Mouse (Mus musculus) limb, embryonic 13.5 days (tissue): ENCODE data around the gene Gm1043. TPM values are rescaled to one million over a fixed set of nuclear protein-coding genes. Genes with fewer than 3 reads are reported as not detected.
A peak's percentile ranks its signal among the peaks of the same experiment; 100 is the strongest.

ENCODE experiments used
- ATAC-seq: fragments of 200-750 bp; cut with Nextera tagmentation; 2 replicates; pipeline ENCODE4 v1.8.0; 2017; ENCODE audit warnings: low read depth, moderate number of reproducible peaks, moderate TSS enrichment; ENCODE audit not compliant: low FRiP score
- H3K27ac ChIP-seq: fragments of 300-500 bp; sonication (generic); 2 replicates; pipeline ENCODE4 v1.5.1; 2015; ENCODE audit warnings: inconsistent platforms, mild to moderate bottlenecking, moderate library complexity
- H3K27me3 ChIP-seq: fragments of 300-500 bp; sonication (generic); 2 replicates; pipeline ENCODE4 v1.6.1; 2015; ENCODE audit warnings: mild to moderate bottlenecking, inconsistent platforms
- H3K36me3 ChIP-seq: fragments of 300-500 bp; sonication (generic); 2 replicates; pipeline ENCODE4 v1.6.1; 2015; ENCODE audit warnings: inconsistent platforms, mild to moderate bottlenecking, moderate library complexity
- H3K4me1 ChIP-seq: fragments of 300-500 bp; sonication (generic); 2 replicates; pipeline ENCODE4 v1.6.1; 2015; ENCODE audit warnings: inconsistent platforms
- H3K4me2 ChIP-seq: fragments of 300-500 bp; sonication (generic); replicated peaks from 2 replicates; pipeline ENCODE4 v1.6.1; 2015; ENCODE audit warnings: inconsistent platforms, mild to moderate bottlenecking, moderate library complexity
- H3K4me3 ChIP-seq: fragments of 300-500 bp; sonication (generic); 2 replicates; pipeline ENCODE4 v1.5.1; 2015; ENCODE audit warnings: moderate library complexity, mild to moderate bottlenecking, inconsistent platforms
- H3K9ac ChIP-seq: fragments of 300-500 bp; sonication (generic); 2 replicates; pipeline ENCODE4 v1.6.1; 2015; ENCODE audit warnings: mild to moderate bottlenecking, inconsistent platforms
- H3K9me3 ChIP-seq: fragments of 300-500 bp; sonication (generic); 2 replicates; pipeline ENCODE4 v1.6.1; 2016; ENCODE audit warnings: inconsistent platforms
- WGBS: fragments of 180-500 bp; shearing (Covaris S2); methylation state at CpG from one replicate; pipeline ENCODE4 v1.1.7; 2015; 5-methylcytosine and 5-hydroxymethylcytosine counted together
- polyA plus RNA-seq: library from polyadenylated mRNA; unstranded; fragments of >200 nt; fragmentation: Nextera tagmentation; extraction: Ambion mirVana; gene quantifications from 2 replicates; pipeline ENCODE4 v1.2.1, GENCODE M21; 2015

The Gm1043 gene
- polyA plus RNA-seq, 1 experiment from 2014 or later: 0.06 TPM

DNA sequence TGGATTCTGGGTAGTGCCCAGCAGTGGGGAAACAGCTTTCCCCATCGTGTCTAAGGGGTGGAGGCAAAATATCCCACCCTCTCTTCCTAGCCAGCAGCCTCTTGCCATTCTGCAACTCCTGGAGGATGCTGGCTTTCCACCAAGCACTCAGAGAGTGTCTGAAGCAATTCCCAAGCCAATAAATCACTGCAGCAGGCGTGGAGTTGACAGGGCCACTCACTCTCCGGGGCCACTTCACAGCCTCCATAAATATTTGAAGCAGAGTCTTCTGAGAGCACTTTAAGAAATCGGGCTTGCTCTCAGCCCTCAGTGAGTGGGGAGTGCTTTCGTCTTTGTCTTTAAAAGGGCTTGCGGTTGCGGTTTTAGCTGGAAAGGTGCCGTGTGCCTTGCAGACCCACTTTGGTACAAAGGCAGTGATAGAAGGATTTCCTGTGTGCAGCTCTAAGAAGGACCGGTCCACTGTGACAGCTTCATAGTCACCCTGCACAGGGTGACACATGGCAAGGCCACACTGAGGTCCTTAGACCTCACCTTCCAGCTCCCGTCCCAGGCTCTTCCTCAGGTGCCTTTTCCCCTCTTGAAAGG is 111.6 kb downstream of the Gm1043 start:
- H3K9ac ChIP-seq: no peak overlapping the region
- WGBS: 20% methylated on average over 10 of the region's 10 CpGs
- no peaks in the 10 kb centered on the region for H3K36me3 ChIP-seq
- H3K27me3 ChIP-seq: peaks cover 24% of the 10 kb centered on the region
- peaks cover 35% of the 10 kb centered on the region for H3K4me1 ChIP-seq
- H3K9me3 ChIP-seq: no peaks in the 10 kb centered on the region
- H3K4me3 ChIP-seq: no peak overlapping the region
- ATAC-seq: no peak
- peak overlapping the region; percentile 12; the same call in 1 of the 2 replicates for H3K4me2 ChIP-seq
- H3K27ac ChIP-seq: no peak overlapping the region

DNA sequence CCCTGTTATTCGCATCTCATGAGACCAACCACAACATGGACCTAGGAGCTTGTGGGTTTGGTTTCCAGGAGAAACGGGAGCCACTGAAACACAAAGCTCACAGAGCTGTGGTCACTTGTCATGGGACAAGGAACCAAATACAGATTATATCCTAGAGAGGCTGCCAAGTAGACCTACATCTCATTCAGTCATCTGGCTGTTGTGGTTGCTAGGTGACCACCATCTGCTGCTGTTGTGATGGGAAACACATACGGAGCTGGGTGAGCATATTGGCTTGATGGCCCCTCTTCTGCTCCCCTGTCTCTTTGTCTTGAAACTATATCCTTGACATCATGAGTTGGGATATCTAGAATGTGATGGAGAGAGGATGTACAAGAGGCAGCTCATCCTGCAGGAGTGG is 112.3 kb downstream of the Gm1043 start:
- H3K36me3 ChIP-seq: no peaks in the 10 kb centered on the region

DNA sequence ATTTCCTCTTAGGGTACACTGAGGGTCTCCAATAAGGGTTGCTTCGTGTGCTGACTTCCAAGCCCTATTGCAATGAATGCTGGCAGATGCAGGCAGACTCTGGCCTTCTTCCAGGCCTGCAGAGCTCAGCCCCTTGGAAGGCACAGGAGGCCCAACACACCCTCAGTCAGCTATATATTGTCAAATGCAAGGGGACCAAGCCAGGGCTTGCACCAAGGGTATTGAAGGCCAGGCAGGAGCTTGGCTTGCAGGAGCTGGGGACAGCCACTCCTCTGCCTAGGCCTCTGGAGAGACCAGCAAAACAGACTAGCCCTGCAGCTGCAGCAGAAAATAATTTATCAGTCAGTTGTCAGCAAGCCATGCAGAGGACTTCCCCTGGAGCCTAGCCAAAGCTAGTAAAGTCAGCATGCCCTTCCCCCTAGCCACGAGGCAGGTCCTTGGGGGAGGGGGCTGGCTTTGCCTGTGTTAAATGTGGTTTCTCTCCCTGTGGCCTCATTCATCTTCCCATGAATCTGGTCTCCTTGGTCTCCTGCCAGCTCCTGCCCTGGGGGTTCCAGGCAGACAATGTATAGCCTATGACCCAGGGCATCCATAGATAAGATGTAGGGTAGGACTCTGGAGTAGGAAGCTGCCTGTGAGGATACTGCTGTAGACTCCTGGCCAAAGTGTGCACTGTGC is 113.0 kb downstream of the Gm1043 start:
- Histone ChIP-seq H3K36me3 (no peaks in the 10 kb centered on the region), H3K4me2 (0 out of 2 replicates have a peak overlapping the region, but pooled peaks have one; percentile 2), H3K4me3 (no peak overlapping the region), H3K27me3 (peaks cover 24% of the 10 kb centered on the region), H3K9me3 (no peaks in the 10 kb centered on the region), H3K9ac (no peak overlapping the region), H3K4me1 (peaks cover 35% of the 10 kb centered on the region), H3K27ac (peak overlapping the region; percentile 12; the same call in 1 of the 2 replicates)
- peak; percentile 62 for ATAC-seq
- WGBS: 13% methylated on average over 2 of the region's 2 CpGs

More for the DNA sequence above, 112.3 kb downstream of the Gm1043 start:
- 60% methylated on average over 3 of the region's 3 CpGs for WGBS
- ATAC-seq: no peak
- no peak overlapping the region; the same call in 1 of the 2 replicates for H3K4me2 ChIP-seq
- no peak overlapping the region for H3K4me3 ChIP-seq
- H3K9ac ChIP-seq: no peak overlapping the region
- peaks cover 35% of the 10 kb centered on the region for H3K4me1 ChIP-seq
- peaks cover 24% of the 10 kb centered on the region for H3K27me3 ChIP-seq
- no peaks in the 10 kb centered on the region for H3K9me3 ChIP-seq
- H3K27ac ChIP-seq: no peak overlapping the region

DNA sequence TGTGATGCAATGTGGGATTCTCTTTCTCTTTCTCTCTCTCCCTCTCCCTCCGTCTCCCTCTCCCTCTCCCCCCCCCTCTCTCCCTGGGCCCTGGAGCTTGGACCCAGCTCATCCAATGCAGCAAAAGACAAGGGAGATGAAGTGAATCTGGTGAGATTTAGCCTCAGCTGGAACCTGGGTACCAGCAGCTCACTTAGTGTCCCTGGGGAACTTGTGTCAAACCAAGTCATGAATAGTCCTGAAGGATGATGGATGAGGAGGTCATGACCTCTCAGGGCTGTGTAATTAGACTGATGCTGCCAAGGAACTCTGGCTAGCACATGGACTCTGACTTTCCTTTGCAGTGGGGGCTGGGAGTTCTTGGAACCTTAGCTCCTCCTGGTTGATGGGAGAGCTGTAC is 117.1 kb downstream of the Gm1043 start:
- 20% methylated on average over 1 of the region's 1 CpGs for WGBS
- peaks cover 18% of the 10 kb centered on the region for H3K27me3 ChIP-seq
- H3K4me3 ChIP-seq: no peak overlapping the region
- H3K9ac ChIP-seq: no peak overlapping the region
- H3K4me1 ChIP-seq: peaks cover 23% of the 10 kb centered on the region
- H3K9me3 ChIP-seq: no peaks in the 10 kb centered on the region
- no peaks in the 10 kb centered on the region for H3K36me3 ChIP-seq
- H3K4me2 ChIP-seq: no peak overlapping the region
- ATAC-seq: no peak
- no peak overlapping the region for H3K27ac ChIP-seq

DNA sequence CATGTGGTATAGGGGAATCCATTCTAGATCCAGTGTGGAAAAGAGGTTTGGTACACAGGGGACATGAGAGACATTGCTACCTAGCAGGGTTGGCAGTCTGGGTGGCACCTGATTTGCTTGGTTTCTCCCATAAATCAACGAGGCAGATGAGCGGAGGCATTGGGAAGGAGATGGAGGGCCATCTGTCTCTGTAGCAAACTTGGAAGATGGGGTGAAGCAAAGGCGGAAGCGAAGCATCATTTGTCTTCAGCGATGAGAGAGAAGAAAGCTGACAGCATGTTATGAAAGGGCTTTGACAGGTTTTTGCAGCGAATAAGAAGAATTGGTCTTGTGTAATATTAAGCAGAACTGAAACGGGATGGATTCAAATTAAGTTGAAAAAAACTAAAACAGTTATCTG is 119.7 kb downstream of the Gm1043 start:
- WGBS: 86% methylated on average over 7 of the region's 7 CpGs
- Histone ChIP-seq H3K36me3 (no peaks in the 10 kb centered on the region), H3K4me2 (no peak overlapping the region), H3K9ac (no peak overlapping the region), H3K4me1 (0 out of 2 replicates have a peak, but pooled peaks cover 2% of the 10 kb centered on the region), H3K27me3 (peaks cover 15% of the 10 kb centered on the region), H3K9me3 (0 out of 2 replicates have a peak, but pooled peaks cover 6% of the 10 kb centered on the region), H3K27ac (no peak overlapping the region), H3K4me3 (no peak overlapping the region)
- no peak for ATAC-seq

DNA sequence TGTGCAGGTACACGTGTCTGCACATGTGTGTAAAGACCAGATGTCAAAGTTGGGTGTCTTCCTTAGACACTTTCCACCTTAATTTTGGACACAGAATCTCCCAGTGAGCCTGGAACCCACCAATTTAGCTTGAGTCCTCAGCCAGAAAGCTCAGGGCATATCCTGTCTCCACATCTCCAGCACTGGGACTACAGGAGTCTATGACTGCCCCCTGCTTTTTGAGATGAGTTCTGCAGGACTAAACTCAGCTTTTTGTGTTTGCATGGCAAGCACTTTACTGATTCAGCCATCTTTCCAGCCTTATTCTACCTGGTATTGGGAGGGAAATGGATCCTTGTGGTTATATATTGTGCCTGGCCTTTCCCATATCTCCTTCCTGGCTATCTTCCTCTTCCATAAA is 120.2 kb downstream of the Gm1043 start:
- 0 out of 2 replicates have a peak, but pooled peaks cover 6% of the 10 kb centered on the region for H3K9me3 ChIP-seq
- H3K4me2 ChIP-seq: no peak overlapping the region
- 90% methylated on average over 1 of the region's 1 CpGs for WGBS
- H3K27ac ChIP-seq: no peak overlapping the region
- no peak overlapping the region for H3K4me3 ChIP-seq
- no peak for ATAC-seq
- H3K27me3 ChIP-seq: peaks cover 13% of the 10 kb centered on the region
- 0 out of 2 replicates have a peak, but pooled peaks cover 2% of the 10 kb centered on the region for H3K4me1 ChIP-seq
- no peak overlapping the region for H3K9ac ChIP-seq
- no peaks in the 10 kb centered on the region for H3K36me3 ChIP-seq

DNA sequence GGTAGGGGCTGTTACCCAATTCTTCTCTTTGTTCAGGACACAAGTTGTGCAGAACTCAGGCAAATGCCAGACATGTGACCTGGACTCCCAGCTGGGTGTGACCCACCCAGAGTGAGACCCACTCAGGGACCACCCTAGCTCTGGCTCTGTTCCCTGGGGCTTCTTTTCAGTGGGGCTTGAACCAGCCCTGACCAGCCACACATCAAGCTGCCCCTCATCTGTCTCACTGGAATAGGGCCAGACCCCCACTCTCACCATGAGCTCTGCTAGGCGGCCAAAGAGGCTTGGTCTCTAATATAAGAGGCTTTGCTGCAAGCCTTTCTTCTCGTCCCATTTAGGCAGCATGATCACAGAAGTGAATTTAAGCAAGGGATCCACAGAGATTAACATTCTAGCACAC is 121.2 kb downstream of the Gm1043 start:
- 0 out of 2 replicates have a peak, but pooled peaks cover 2% of the 10 kb centered on the region for H3K4me1 ChIP-seq
- H3K27ac ChIP-seq: no peak overlapping the region
- no peak overlapping the region for H3K9ac ChIP-seq
- H3K36me3 ChIP-seq: no peaks in the 10 kb centered on the region
- peaks cover 13% of the 10 kb centered on the region for H3K27me3 ChIP-seq
- no peak overlapping the region for H3K4me3 ChIP-seq
- WGBS: 70% methylated on average over 2 of the region's 2 CpGs
- H3K9me3 ChIP-seq: 0 out of 2 replicates have a peak, but pooled peaks cover 6% of the 10 kb centered on the region
- H3K4me2 ChIP-seq: no peak overlapping the region
- ATAC-seq: no peak

DNA sequence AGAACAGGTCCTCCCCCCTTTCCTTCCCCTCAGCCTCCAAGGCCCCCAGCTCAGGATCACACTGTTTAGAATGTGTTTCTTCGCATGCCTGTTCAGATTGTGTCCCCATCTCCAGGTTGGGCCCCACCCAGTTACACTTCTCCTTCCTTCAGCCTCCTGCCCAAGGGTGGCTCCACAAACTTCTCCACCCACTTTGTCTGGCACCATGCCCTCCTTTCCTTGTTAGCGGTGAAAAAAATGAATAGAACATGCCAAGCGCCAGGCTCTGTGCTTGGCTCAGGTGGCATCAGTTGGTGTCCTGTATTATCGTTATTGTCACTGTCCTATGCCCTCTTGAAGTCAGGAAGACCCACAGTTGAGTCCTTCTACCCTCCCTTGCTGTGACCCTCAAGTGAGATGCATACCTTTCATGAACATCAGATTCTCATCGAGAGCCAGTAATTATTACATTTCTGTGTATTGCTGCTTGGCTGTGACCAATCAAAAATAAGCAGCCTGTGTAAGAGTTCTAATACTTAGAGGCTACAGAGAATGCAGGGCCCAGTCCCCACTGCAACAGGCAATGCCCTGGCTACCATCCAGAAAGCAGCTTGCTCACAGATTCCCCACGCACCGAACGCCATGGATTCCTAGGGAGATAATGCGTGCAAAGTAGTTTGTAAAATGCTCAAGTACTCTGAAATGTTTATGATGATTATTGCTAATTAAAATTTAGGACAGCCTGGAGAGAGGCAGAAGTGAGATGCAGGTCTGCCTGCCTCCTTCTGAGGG is 128.0 kb downstream of the Gm1043 start:
- no peak overlapping the region for H3K4me2 ChIP-seq
- H3K27ac ChIP-seq: no peak overlapping the region
- 0 out of 2 replicates have a peak, but pooled peaks cover 2% of the 10 kb centered on the region for H3K4me1 ChIP-seq
- H3K27me3 ChIP-seq: peaks cover 9% of the 10 kb centered on the region; the same call in 1 of the 2 replicates
- H3K4me3 ChIP-seq: no peak overlapping the region
- 80% methylated on average over 9 of the region's 9 CpGs for WGBS
- no peaks in the 10 kb centered on the region for H3K36me3 ChIP-seq
- ATAC-seq: no peak
- H3K9me3 ChIP-seq: 0 out of 2 replicates have a peak, but pooled peaks cover 5% of the 10 kb centered on the region
- no peak overlapping the region for H3K9ac ChIP-seq

DNA sequence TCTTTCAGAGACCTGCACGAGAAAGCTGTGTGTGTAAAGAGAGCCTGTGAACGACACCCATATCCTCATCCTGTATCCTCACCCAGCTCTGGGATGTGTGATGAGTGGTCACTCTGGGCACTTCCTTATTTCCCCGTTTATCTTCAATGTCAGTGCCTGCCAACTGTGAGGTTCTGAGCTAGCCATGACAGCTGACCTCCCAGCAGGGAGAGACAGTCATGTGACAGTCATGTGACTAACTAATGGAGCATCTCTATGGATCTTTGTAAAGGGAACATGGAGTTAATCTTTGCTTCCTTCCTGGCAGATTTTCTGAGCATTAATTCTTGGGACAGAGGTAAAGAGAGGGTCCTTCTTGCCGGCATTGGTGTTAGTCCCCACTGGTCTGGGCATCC is 128.5 kb downstream of the Gm1043 start:
- H3K36me3 ChIP-seq: no peaks in the 10 kb centered on the region
- H3K4me3 ChIP-seq: no peak overlapping the region
- no peaks in the 10 kb centered on the region for H3K9me3 ChIP-seq
- WGBS: 73% methylated on average over 4 of the region's 4 CpGs
- H3K9ac ChIP-seq: no peak overlapping the region
- 0 out of 2 replicates have a peak, but pooled peaks cover 2% of the 10 kb centered on the region for H3K4me1 ChIP-seq
- ATAC-seq: no peak
- H3K27me3 ChIP-seq: peaks cover 9% of the 10 kb centered on the region; the same call in 1 of the 2 replicates
- H3K4me2 ChIP-seq: no peak overlapping the region
- no peak overlapping the region for H3K27ac ChIP-seq

DNA sequence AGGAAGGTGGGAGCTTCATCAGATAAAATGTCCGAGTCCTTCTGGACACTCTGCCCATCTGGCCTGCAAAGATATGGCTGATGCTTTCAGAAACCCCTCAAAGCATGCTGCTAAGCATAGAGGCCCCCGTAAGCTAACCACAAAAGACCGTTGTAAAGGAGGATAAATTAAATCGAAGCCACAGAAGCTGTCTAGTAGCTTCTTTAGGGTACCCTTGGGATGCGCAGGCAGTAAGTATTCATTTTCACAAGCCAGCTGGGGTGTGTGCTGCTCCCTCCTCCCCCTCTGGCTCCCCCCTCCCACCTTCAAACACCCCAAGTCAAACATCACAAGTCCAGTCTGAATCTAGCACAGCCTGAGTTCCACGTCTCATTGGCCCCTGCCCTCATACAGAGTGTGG is 129.4 kb downstream of the Gm1043 start:
- H3K9me3 ChIP-seq: no peaks in the 10 kb centered on the region
- H3K27me3 ChIP-seq: peaks cover 9% of the 10 kb centered on the region; the same call in 1 of the 2 replicates
- 69% methylated on average over 6 of the region's 6 CpGs for WGBS
- H3K4me1 ChIP-seq: 0 out of 2 replicates have a peak, but pooled peaks cover 2% of the 10 kb centered on the region
- ATAC-seq: no peak
- no peak overlapping the region for H3K4me3 ChIP-seq
- no peak overlapping the region for H3K4me2 ChIP-seq
- no peaks in the 10 kb centered on the region for H3K36me3 ChIP-seq
- H3K9ac ChIP-seq: no peak overlapping the region
- no peak overlapping the region for H3K27ac ChIP-seq

DNA sequence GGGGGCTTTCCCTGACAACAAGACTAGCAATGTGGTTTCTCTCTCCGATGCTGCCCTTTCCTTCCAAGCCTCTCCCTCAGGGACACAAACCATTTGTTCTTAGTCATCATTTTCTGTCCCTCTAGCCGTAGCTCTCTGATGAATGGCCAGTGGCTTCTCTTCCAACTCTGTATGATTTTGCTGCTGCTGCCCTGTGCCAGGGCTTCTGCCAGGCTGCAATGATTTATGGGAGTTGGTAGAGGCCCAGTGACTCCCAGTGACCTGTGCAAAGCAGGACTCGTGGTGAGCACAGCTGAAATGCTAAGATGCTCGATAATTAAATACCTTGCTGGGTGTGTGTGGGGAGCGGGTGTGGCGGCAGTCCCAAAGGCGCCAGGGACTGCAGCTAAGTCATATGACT is 130.1 kb downstream of the Gm1043 start:
- 89% methylated on average over 7 of the region's 7 CpGs for WGBS
- H3K4me2 ChIP-seq: no peak overlapping the region
- peaks cover 7% of the 10 kb centered on the region; the same call in 1 of the 2 replicates for H3K27me3 ChIP-seq
- no peaks in the 10 kb centered on the region for H3K9me3 ChIP-seq
- no peak overlapping the region for H3K27ac ChIP-seq
- H3K4me1 ChIP-seq: no peaks in the 10 kb centered on the region
- H3K4me3 ChIP-seq: no peak overlapping the region
- no peaks in the 10 kb centered on the region for H3K36me3 ChIP-seq
- ATAC-seq: no peak
- no peak overlapping the region for H3K9ac ChIP-seq

DNA sequence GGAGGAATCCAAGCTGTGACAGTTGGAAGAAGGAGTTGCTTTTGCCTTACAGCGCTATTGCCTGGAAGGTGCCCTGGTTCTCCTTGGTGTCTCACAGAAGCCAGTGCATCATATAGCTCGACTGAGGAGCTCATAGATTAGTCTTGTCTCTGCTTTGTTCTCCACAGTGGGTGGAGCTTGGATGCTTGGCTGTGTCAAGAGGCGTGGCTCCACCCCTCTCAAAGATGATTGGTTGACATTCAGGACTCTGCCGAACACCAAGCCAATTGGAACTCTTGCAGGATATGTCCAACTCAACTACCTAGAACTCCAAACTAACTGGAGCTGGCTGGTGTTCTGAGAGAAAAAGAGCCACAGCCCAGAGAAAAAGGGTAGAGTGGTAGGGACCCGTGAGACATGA is 134.4 kb downstream of the Gm1043 start:
- 47% methylated on average over 5 of the region's 5 CpGs for WGBS
- Histone ChIP-seq H3K9ac (no peak overlapping the region), H3K4me2 (no peak overlapping the region), H3K36me3 (no peaks in the 10 kb centered on the region), H3K27me3 (peaks cover 3% of the 10 kb centered on the region; the same call in 1 of the 2 replicates), H3K27ac (no peak overlapping the region), H3K9me3 (no peaks in the 10 kb centered on the region), H3K4me1 (no peaks in the 10 kb centered on the region), H3K4me3 (no peak overlapping the region)
- ATAC-seq: no peak
